Mouse (Mus musculus): Measurements from ENCODE around the gene Os9.

- peak; percentile 64 for TF ChIP-seq POLR2A (IDR thresholded peaks at IDR 0.05; ENCODE audit: insufficient read depth, low read depth, low read length)
- no peak for TF ChIP-seq CTCF (IDR thresholded peaks at IDR 0.05)
These were observed 2.0 kb upstream of the Os9 start for GRCm38 (mm10) chr10:127122784-127123435.
